ENCODE assay signal across 30 mouse cellular contexts in the genomic region with DNA sequence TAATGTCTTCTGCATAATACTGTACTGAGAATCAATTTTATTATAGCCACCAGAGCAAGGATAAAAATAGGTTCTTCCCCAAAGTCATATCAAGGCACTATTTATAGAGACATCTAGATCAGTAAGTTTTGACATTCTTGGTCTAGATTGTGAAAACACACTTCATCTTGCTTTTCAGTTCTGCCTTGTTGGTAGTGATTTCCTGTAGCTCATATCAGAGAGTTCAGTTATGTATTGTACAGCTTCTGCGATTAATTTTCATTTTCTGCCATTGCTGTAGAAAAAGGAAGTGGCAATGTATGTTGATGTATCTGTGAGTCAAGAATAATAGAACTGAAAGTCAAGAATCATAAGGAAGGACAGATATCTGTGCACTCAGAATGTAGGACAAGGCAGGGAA.
DNase-seq lines count a peak whose midpoint lies in the region; ATAC-seq and TF ChIP-seq lines count a peak whose summit lies in the region.
"Had no signal": no experiment of that assay in that cellular context is flagged by ENCODE, and none has a peak within 500 bp of the region (broad histone marks: within the 10 kb centered on the region; RNA-seq: fewer than 3 reads in every experiment).

No protein-coding gene starts in this region.

- no peaks in the 10 kb centered on the region for H3K27me3 ChIP-seq in liver, adult 2 months (ENCODE audit: control insufficient read depth, insufficient read depth, low read length)
- H3K27me3 ChIP-seq in liver, postnatal 0 days (ENCODE audit: insufficient read depth, low read length) = no peaks in the 10 kb centered on the region
- H3K27me3 ChIP-seq in midbrain, embryonic 16.5 days (ENCODE audit: control insufficient read depth, insufficient read depth, low read depth, low read length) = no peaks in the 10 kb centered on the region
- H3K27me3 ChIP-seq: forebrain, embryonic 15.5 days; hindbrain, embryonic 15.5 days; limb, embryonic 13.5 days; liver, embryonic 12.5 days; megakaryocyte, embryonic 14.5 days; midbrain, embryonic 12.5 days; neural tube, embryonic 13.5 days; Patski; stomach, embryonic 15.5 days had no signal

- H3K4me3 ChIP-seq in gastrocnemius, adult 2 months = no peak overlapping the region
- H3K4me3 ChIP-seq in liver, adult 2 months (ENCODE audit: insufficient read depth, low read depth, low read length) = no peak overlapping the region
- no peak overlapping the region for H3K4me3 ChIP-seq in liver, postnatal 0 days (ENCODE audit: low read depth, low read length)
- no peak overlapping the region for H3K4me3 ChIP-seq in macrophage (ENCODE audit: inconsistent target)
- no peak overlapping the region for H3K4me3 ChIP-seq in midbrain, embryonic 16.5 days (ENCODE audit: low read depth, low read length)
- H3K4me3 ChIP-seq: forebrain, embryonic 15.5 days; hindbrain, embryonic 10.5 days; hindbrain, embryonic 15.5 days; limb, embryonic 13.5 days; liver, embryonic 12.5 days; megakaryocyte, embryonic 14.5 days; midbrain, embryonic 12.5 days; neural tube, embryonic 13.5 days; stomach, embryonic 15.5 days had no signal

- no peak overlapping the region for H3K4me2 ChIP-seq in liver, postnatal 0 days (ENCODE audit: low read depth, low read length)
- H3K4me2 ChIP-seq in midbrain, embryonic 16.5 days (ENCODE audit: low read length) = no peak overlapping the region
- H3K4me2 ChIP-seq: forebrain, embryonic 15.5 days; heart, embryonic 11.5 days; hindbrain, embryonic 15.5 days; limb, embryonic 13.5 days; liver, embryonic 12.5 days; midbrain, embryonic 12.5 days; neural tube, embryonic 13.5 days; stomach, embryonic 15.5 days had no signal

- no peak for TF ChIP-seq POLR2A in liver, adult 2 months (IDR thresholded peaks at IDR 0.05; ENCODE audit: extremely low read depth, insufficient read depth, low read length)

- ATAC-seq in liver, postnatal 0 days = no peak
- ATAC-seq in midbrain, embryonic 16.5 days = no peak
- ATAC-seq: forebrain, embryonic 15.5 days; inflammation-experienced regulatory T-cells, adult 6 months; liver, embryonic 12.5 days; Patski had no signal

- peak overlapping the region; percentile 60 for H3K27ac ChIP-seq in gastrocnemius, adult 2 months
- no peak overlapping the region for H3K27ac ChIP-seq in liver, adult 2 months (replicated peaks; ENCODE audit: insufficient read depth, low read depth, low read length)
- H3K27ac ChIP-seq in liver, postnatal 0 days (ENCODE audit: low read depth) = no peak overlapping the region
- peak overlapping the region; percentile 67 for H3K27ac ChIP-seq in macrophage
- no peak overlapping the region for H3K27ac ChIP-seq in midbrain, embryonic 16.5 days (ENCODE audit: low read length)
- H3K27ac ChIP-seq: forebrain, embryonic 15.5 days; hindbrain, embryonic 15.5 days; kidney, postnatal 0 days; limb, embryonic 13.5 days; liver, embryonic 12.5 days; midbrain, embryonic 12.5 days; neural tube, embryonic 13.5 days; stomach, embryonic 15.5 days had no signal

- no peaks in the 10 kb centered on the region for H3K79me2 ChIP-seq in liver, adult 2 months (ENCODE audit: control insufficient read depth, insufficient read depth, low read length)
- no peaks in the 10 kb centered on the region for H3K79me2 ChIP-seq in macrophage (ENCODE audit: inconsistent target)

- TF ChIP-seq EP300 in liver, postnatal 0 days (IDR thresholded peaks at IDR 0.05; ENCODE audit: low read depth) = no peak

- 66% methylated on average over 1 of the region's 1 CpGs for WGBS in liver, adult 2 months
- 38% methylated on average over 1 of the region's 1 CpGs for WGBS in liver, postnatal 0 days (ENCODE audit: insufficient replicate concordance)
- WGBS in macrophage (ENCODE audit: missing documents) = 0% methylated on average over 1 of the region's 1 CpGs
- WGBS in midbrain, embryonic 16.5 days = 89% methylated on average over 1 of the region's 1 CpGs

- H3K4me1 ChIP-seq in liver, adult 2 months (ENCODE audit: control insufficient read depth, insufficient read depth, low read length) = no peaks in the 10 kb centered on the region
- no peaks in the 10 kb centered on the region for H3K4me1 ChIP-seq in liver, postnatal 0 days (ENCODE audit: insufficient read depth)
- H3K4me1 ChIP-seq in midbrain, embryonic 16.5 days (ENCODE audit: control insufficient read depth, insufficient read depth, low read length) = no peaks in the 10 kb centered on the region
- H3K4me1 ChIP-seq: hindbrain, embryonic 15.5 days; limb, embryonic 13.5 days; liver, embryonic 12.5 days; stomach, embryonic 15.5 days had no signal

- H3K36me3 ChIP-seq in liver, adult 2 months (ENCODE audit: control insufficient read depth, insufficient read depth, low read length) = no peaks in the 10 kb centered on the region
- H3K36me3 ChIP-seq in liver, postnatal 0 days (replicated peaks; ENCODE audit: insufficient read depth, low read length) = no peaks in the 10 kb centered on the region
- no peaks in the 10 kb centered on the region for H3K36me3 ChIP-seq in macrophage (ENCODE audit: inconsistent target)
- no peaks in the 10 kb centered on the region for H3K36me3 ChIP-seq in midbrain, embryonic 16.5 days (ENCODE audit: control insufficient read depth, insufficient read depth, low read length)
- H3K36me3 ChIP-seq: forebrain, embryonic 15.5 days; hindbrain, embryonic 10.5 days; hindbrain, embryonic 15.5 days; limb, embryonic 13.5 days; liver, embryonic 12.5 days; midbrain, embryonic 12.5 days; neural tube, embryonic 13.5 days; stomach, embryonic 15.5 days had no signal

- no peaks in the 10 kb centered on the region for H3K9me3 ChIP-seq in liver, postnatal 0 days (ENCODE audit: low read length)
- H3K9me3 ChIP-seq in midbrain, embryonic 16.5 days (replicated peaks; ENCODE audit: control insufficient read depth, low read length, poor library complexity, severe bottlenecking) = no peaks in the 10 kb centered on the region
- H3K9me3 ChIP-seq: forebrain, embryonic 15.5 days; hindbrain, embryonic 10.5 days; hindbrain, embryonic 15.5 days; limb, embryonic 13.5 days; liver, embryonic 12.5 days; megakaryocyte, embryonic 14.5 days; midbrain, embryonic 12.5 days; neural tube, embryonic 13.5 days; stomach, embryonic 15.5 days had no signal

- intact Hi-C loops in gastrocnemius, adult 2 months (cut with DNase I) = no loop called here

- no peak for TF ChIP-seq CTCF in gastrocnemius, adult 2 months (IDR thresholded peaks at IDR 0.05)
- TF ChIP-seq CTCF in liver, adult 2 months (IDR thresholded peaks at IDR 0.05; ENCODE audit: low read depth, low read length) = no peak
- TF ChIP-seq CTCF in liver, postnatal 0 days (IDR thresholded peaks at IDR 0.05; ENCODE audit: low read depth) = no peak

- no peak for DNase-seq in gastrocnemius, adult 2 months
- DNase-seq in gastrocnemius, postnatal 10 days = no peak
- DNase-seq in liver, adult 2 months (ENCODE audit: extremely low read depth, low read depth, low spot score) = peak; percentile 2
- no peak for DNase-seq in liver, postnatal 0 days
- no peak for DNase-seq in adrenal gland, adult (ENCODE audit: inconsistent age in 2 of 2, low spot score in 1 of 2)
- DNase-seq: adrenal gland, postnatal 25 days; cerebellum, adult 8-10 months; cerebellum, postnatal 25 days; heart, postnatal 10 days; kidney, adult 2 months; kidney, postnatal 4 days; lung, adult 18-20 months; lung, postnatal 10 days; right cerebral cortex, postnatal 4 days; thymus, postnatal 14 days had no signal

- H3K9ac ChIP-seq in liver, adult 2 months (ENCODE audit: low read depth, low read length) = no peak overlapping the region
- H3K9ac ChIP-seq in liver, postnatal 0 days (replicated peaks) = no peak overlapping the region
- no peak overlapping the region for H3K9ac ChIP-seq in midbrain, embryonic 16.5 days (ENCODE audit: low read depth, low read length)
- H3K9ac ChIP-seq: forebrain, embryonic 15.5 days; hindbrain, embryonic 15.5 days; limb, embryonic 13.5 days; liver, embryonic 12.5 days; midbrain, embryonic 12.5 days; neural tube, embryonic 13.5 days; stomach, embryonic 15.5 days had no signal

Comparison
In these comparisons a context has a peak if more than half of its experiments do, and no peak if none do; other contexts are left out.
1. H3K27ac ChIP-seq: peak in gastrocnemius, adult 2 months (single experiment) and macrophage (single experiment); none in liver, adult 2 months (single experiment), liver, postnatal 0 days (single experiment) and midbrain, embryonic 16.5 days (single experiment).